Mouse (Mus musculus) ES-Bruce4 (cell line): ENCODE data around the gene Phlda2.

Experiments used
- CTCF ChIP-seq: IDR thresholded peaks from one replicate; pipeline ENCODE4 v1.8.1; 2011; ENCODE audit warnings: low read depth, low read length
- EP300 ChIP-seq: IDR thresholded peaks from 2 replicates; pipeline ENCODE4 v1.6.1; 2011; ENCODE audit warnings: low read depth, low read length; ENCODE audit not compliant: insufficient read depth
- POLR2A ChIP-seq: IDR thresholded peaks from one replicate; pipeline ENCODE4 v1.8.1; 2011; ENCODE audit warnings: low read length; ENCODE audit not compliant: insufficient read depth

DNA sequence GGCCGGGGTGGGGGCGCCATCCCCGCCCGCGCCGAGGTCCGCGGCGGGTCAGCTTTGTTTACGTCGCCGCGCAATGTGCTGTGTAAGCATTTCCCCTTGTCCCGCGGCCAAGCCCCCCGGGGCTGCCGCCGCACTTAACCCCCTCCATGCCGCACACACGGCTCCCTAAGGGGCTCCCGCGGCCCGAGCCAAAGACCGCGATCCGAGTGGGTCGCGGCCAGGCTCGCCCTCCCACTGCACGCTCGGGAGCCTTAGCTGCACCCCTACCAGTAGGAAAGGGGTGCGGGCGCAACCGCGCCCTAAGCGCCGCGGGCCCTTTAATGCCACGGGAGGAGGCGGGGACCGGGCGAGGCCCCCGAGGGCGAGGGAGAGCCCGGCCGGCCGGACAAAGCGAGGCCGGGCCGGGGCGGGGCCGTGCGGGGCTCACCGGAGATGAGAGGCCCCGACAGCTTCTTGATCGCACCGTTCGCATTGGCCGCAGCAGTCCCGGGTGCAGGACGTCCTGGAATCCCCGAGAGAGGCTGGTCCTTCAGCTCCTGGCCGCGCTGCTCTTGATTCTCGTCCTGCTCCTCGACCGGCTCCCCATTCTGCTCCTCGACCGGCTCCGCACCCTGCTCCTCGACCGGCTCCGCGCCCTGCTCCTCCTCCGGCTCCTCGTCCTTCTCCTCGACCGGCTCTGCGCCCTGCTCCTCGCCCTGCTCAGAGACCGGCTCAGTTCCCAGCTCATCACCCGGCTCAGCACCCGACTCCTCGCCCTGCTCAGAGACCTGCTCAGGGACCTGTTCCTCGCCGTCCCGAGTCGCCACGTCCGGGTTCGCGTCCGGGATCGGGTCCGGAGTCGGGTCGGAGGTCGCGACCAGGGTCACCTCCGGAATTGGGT is 43.4 kb downstream of the Phlda2 start:
- TF ChIP-seq POLR2A (no peak), EP300 (no peak), CTCF (no peak)
